Mouse (Mus musculus): ENCODE measurements around the gene Eif5a. TPM values are rescaled to one million over a fixed set of nuclear protein-coding genes. Genes with fewer than 3 reads are reported as not detected.

Gene Eif5a
- total and polyA plus RNA-seq, 3 experiments, result 1,419 to 3,314 (median 2,729) TPM

DNA sequence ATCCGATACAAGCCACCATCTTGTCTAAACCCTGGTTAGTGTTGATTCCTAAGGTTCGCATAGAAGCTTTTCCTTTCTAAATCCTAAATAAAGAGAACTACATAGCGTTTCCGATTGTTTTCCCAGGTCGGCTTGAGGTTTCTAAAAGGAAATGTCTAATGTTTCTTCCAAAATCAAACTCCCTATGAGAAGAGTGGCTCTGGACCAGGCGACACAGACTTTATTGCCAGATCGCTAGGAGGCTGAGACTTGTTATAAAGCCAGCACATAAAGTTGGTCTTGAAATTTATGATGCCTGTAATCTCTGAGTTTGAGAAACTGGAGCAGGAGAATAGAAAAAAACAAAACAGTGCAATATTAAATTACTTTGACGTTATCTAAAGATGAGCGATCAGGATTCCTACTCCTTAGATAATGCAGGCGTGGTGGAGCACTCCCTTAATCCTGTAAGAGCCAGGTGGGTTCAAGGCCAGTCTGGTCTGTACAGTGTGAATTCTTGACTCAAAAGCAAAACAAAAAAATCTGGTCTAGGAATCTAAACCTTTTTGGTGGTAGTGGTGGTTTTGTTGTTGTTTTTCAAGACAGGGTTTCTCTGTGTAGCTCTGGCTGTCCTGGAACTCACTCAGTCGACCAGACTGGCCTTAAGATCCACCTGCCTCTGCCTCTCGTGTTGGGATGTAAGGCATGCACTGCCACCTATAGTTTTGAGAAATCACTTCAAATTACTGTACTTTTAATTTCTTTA lies 426 bp upstream of the Eif5a start (continued):
- TF ChIP-seq ETS1 (conservative IDR thresholded peaks at IDR 0.05; ENCODE audit: low read depth, low read length) (no peak; the same call in 1 of the 2 replicates), KAT2A (IDR thresholded peaks at IDR 0.05; ENCODE audit: insufficient replicate concordance, low read length) (no peak), MEF2A (IDR thresholded peaks at IDR 0.05; ENCODE audit: borderline replicate concordance, low read depth, low read length) (no peak), EP300 (IDR thresholded peaks at IDR 0.05; ENCODE audit: low read length) (no peak), RCOR1 (conservative IDR thresholded peaks at IDR 0.05; ENCODE audit: low read depth, low read length) (no peak), MXI1 (IDR thresholded peaks at IDR 0.05; ENCODE audit: low read depth, low read length) (no peak; the same call in 1 of the 2 replicates), ZC3H11A (IDR thresholded peaks at IDR 0.05; ENCODE audit: low read depth, low read length) (no peak), RAD21 (IDR thresholded peaks at IDR 0.05; ENCODE audit: low read depth, low read length) (peak; percentile 60), JUN (IDR thresholded peaks at IDR 0.05; ENCODE audit: insufficient read depth, low read depth, low read length) (no peak), BHLHE40 (IDR thresholded peaks at IDR 0.05; ENCODE audit: low read depth, low read length) (no peak), HCFC1 (IDR thresholded peaks at IDR 0.05; ENCODE audit: low read depth, low read length) (no peak), NELFE (IDR thresholded peaks at IDR 0.05; ENCODE audit: low read depth, low read length) (no peak), USF2 (conservative IDR thresholded peaks at IDR 0.05; ENCODE audit: low read depth, low read length) (no peak; the same call in 1 of the 2 replicates), CHD2 (IDR thresholded peaks at IDR 0.05; ENCODE audit: low read length) (0 out of 2 replicates have a peak, but pooled peaks have one; percentile 50), MYC (IDR thresholded peaks at IDR 0.05; ENCODE audit: low read depth, low read length) (no peak), MAFK (IDR thresholded peaks at IDR 0.05; ENCODE audit: insufficient replicate concordance, low read length) (0 out of 2 replicates have a peak, but pooled peaks have one; percentile 49), TBP (conservative IDR thresholded peaks at IDR 0.05; ENCODE audit: low read depth, low read length) (no peak)

DNA sequence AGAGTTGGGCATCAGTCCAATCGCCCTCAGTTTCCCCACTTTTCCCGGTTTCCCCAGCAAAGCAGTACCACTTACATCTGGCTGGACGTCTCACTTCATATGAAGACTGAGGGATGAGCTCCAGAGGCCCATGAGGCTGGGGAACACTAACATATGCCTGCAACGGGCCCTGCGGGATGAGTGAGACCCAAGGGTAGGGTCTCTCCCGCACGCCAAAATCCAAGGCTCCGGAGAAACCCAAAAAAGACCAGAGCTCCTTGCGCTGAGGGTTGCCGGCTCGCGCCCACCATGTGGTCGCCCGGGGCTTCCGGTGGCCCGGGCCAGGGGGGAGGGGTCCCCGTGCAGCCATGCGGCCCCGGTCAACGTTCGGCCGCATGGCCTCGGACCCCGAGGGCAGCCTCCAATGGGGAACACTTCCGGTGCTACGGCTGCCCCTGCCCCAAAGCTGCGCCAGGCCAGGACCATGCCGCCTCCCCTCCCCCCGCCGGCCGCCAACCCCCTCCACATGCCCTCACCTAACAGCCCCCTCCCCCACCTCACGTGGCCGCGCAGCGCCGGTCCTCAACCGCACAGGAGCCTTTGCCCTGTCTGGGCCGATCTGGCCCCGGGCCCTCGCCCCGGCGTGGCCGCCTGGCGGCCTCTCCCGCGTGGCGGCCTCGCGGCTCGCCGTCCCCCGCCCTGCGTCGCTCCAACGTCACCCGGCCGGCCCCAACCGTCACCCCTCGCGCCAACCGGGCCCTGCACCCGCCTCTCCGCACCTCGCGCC lies 1.3 kb downstream of the Eif5a start:
- H3K9ac ChIP-seq (ENCODE audit: insufficient read depth, low read depth), result peak overlapping the region; percentile 97
- no peaks in the 10 kb centered on the region for H3K27me3 ChIP-seq (replicated peaks)
- H3K27ac ChIP-seq (ENCODE audit: insufficient read depth, low read depth), result peak overlapping the region; percentile 89
- dilution Hi-C loops (cut with MboI; ENCODE audit: extremely low pct_ligation_motif_present, extremely low pct_unique_long_range_greater_than_20kb, low sequenced_read_pairs) (no loop called here), in situ Hi-C loops (cut with MboI; ENCODE audit: low pct_ligation_motif_present, low pct_unique_long_range_greater_than_20kb, low sequenced_read_pairs) (no loop called here)
- H3K4me2 ChIP-seq (ENCODE audit: insufficient read depth, low read depth, poor library complexity, severe bottlenecking), result peak overlapping the region; percentile 29; the same call in 1 of the 2 replicates
- TF ChIP-seq SIN3A (IDR thresholded peaks at IDR 0.05; ENCODE audit: low read length) (no peak; the same call in 1 of the 2 replicates), MAZ (IDR thresholded peaks at IDR 0.05; ENCODE audit: low read depth, low read length) (0 out of 2 replicates have a peak, but pooled peaks have one; percentile 26), MYC (IDR thresholded peaks at IDR 0.05; ENCODE audit: low read depth, low read length) (peak; percentile 98), ETS1 (conservative IDR thresholded peaks at IDR 0.05; ENCODE audit: low read depth, low read length) (no peak), ZMIZ1 (IDR thresholded peaks at IDR 0.05; ENCODE audit: low read depth, low read length) (no peak), JUN (IDR thresholded peaks at IDR 0.05; ENCODE audit: insufficient read depth, low read depth, low read length) (no peak), CHD2 (IDR thresholded peaks at IDR 0.05; ENCODE audit: low read length) (peak; percentile 86), MAX (IDR thresholded peaks at IDR 0.05; ENCODE audit: low read length) (peak; percentile 94), MEF2A (IDR thresholded peaks at IDR 0.05; ENCODE audit: borderline replicate concordance, low read depth, low read length) (no peak; the same call in 1 of the 2 replicates), ZC3H11A (IDR thresholded peaks at IDR 0.05; ENCODE audit: low read depth, low read length) (no peak), POLR2A (IDR thresholded peaks at IDR 0.05; ENCODE audit: low read depth, low read length) (no peak), ZKSCAN1 (IDR thresholded peaks at IDR 0.05; ENCODE audit: borderline replicate concordance, low read depth, low read length) (no peak), PAX5 (IDR thresholded peaks at IDR 0.05; ENCODE audit: low read length) (no peak), IRF4 (IDR thresholded peaks at IDR 0.05; ENCODE audit: low read depth, low read length) (peak; percentile 12; the same call in 1 of the 2 replicates), USF1 (IDR thresholded peaks at IDR 0.05; ENCODE audit: low read depth, low read length) (peak; percentile 27; the same call in 1 of the 2 replicates), BHLHE40 (IDR thresholded peaks at IDR 0.05; ENCODE audit: low read depth, low read length) (peak; percentile 85), MXI1 (IDR thresholded peaks at IDR 0.05; ENCODE audit: low read depth, low read length) (peak; percentile 82), CHD1 (IDR thresholded peaks at IDR 0.05; ENCODE audit: low read depth, low read length) (no peak), HCFC1 (IDR thresholded peaks at IDR 0.05; ENCODE audit: low read depth, low read length) (peak; percentile 54), ELF1 (IDR thresholded peaks at IDR 0.05; ENCODE audit: low read depth, low read length) (0 out of 2 replicates have a peak, but pooled peaks have one; percentile 8), ZNF384 (IDR thresholded peaks at IDR 0.05; ENCODE audit: low read depth, low read length) (no peak)
- H3K36me3 ChIP-seq (replicated peaks in 1 of 2; ENCODE audit: control insufficient read depth in 1 of 2, insufficient read depth in 1 of 2, low read length in 1 of 2), result peaks cover 36 to 40% of the 10 kb centered on the region in 2 experiments
- peak; percentile 66 for DNase-seq (ENCODE audit: extremely low read depth)
- H3K4me1 ChIP-seq (ENCODE audit: control insufficient read depth in 1 of 2, insufficient read depth in 2 of 2), result peaks cover 17 to 50% of the 10 kb centered on the region in 2 experiments
- H3K79me2 ChIP-seq (replicated peaks; ENCODE audit: control insufficient read depth, extremely low read depth, insufficient read depth, poor library complexity, severe bottlenecking), result peaks cover 51% of the 10 kb centered on the region
- H3K4me3 ChIP-seq (replicated peaks in 1 of 3; ENCODE audit: low read depth in 2 of 3, low read length in 2 of 3, poor library complexity in 1 of 3), result peak overlapping the region; percentile 90 to 99 (median 95)
- H3K9me3 ChIP-seq (replicated peaks; ENCODE audit: low read length), result no peaks in the 10 kb centered on the region
